Mouse (Mus musculus): ENCODE results near the gene Gm20695. TPM values are rescaled to one million over a fixed set of nuclear protein-coding genes. Genes with fewer than 3 reads are reported as not detected.

Gm20695 gene
- polyA plus RNA-seq, 1 experiment from 2014 or later = 2.6 TPM

- no peak overlapping the region for H3K27ac ChIP-seq
- no peak overlapping the region for H3K4me3 ChIP-seq (replicated peaks)
- no peak overlapping the region for H3K4me2 ChIP-seq
- no peak for ATAC-seq (replicated peaks; ENCODE audit: low FRiP score)
- no peaks in the 10 kb centered on the region for H3K27me3 ChIP-seq
- H3K9ac ChIP-seq = no peak overlapping the region
- peaks cover 10% of the 10 kb centered on the region for H3K4me1 ChIP-seq
- 86% methylated on average over 1 of the region's 1 CpGs for WGBS
- H3K36me3 ChIP-seq = peaks cover 8% of the 10 kb centered on the region
- H3K9me3 ChIP-seq (replicated peaks) = no peaks in the 10 kb centered on the region
These were observed 28.7 kb upstream of the Gm20695 start for GRCm38 (mm10) chr16:3855776-3856175.

GRCm38 (mm10) chr16:3859254-3859653, 25.2 kb upstream of the Gm20695 start:
- Histone ChIP-seq H3K4me3 (replicated peaks) (no peak overlapping the region), H3K4me1 (peaks cover 6% of the 10 kb centered on the region), H3K27ac (no peak overlapping the region), H3K9ac (no peak overlapping the region), H3K4me2 (no peak overlapping the region), H3K27me3 (no peaks in the 10 kb centered on the region), H3K36me3 (peaks cover 28% of the 10 kb centered on the region), H3K9me3 (replicated peaks) (no peaks in the 10 kb centered on the region)
- no peak for ATAC-seq (replicated peaks; ENCODE audit: low FRiP score)
- WGBS = 90% methylated on average over 4 of the region's 4 CpGs

- Histone ChIP-seq H3K36me3 (peaks cover 21% of the 10 kb centered on the region), H3K4me2 (peak overlapping the region; percentile 90), H3K27me3 (no peaks in the 10 kb centered on the region), H3K4me3 (replicated peaks) (peak overlapping the region; percentile 68), H3K27ac (peak overlapping the region; percentile 75), H3K9ac (peak overlapping the region; percentile 61), H3K9me3 (replicated peaks) (no peaks in the 10 kb centered on the region), H3K4me1 (peaks cover 20% of the 10 kb centered on the region)
- WGBS = 2% methylated on average over 16 of the region's 16 CpGs
- peak; percentile 31 for ATAC-seq (replicated peaks; ENCODE audit: low FRiP score)
These were observed 12.6 kb upstream of the Gm20695 start for GRCm38 (mm10) chr16:3871815-3872214.

- Histone ChIP-seq H3K4me2 (peak within 1 kb of the TSS; percentile 90), H3K27ac (peak within 1 kb of the TSS; percentile 75), H3K36me3 (peaks cover 15% of the 10 kb centered on the region), H3K27me3 (no peaks in the 10 kb centered on the region), H3K9ac (peak within 1 kb of the TSS; percentile 61), H3K4me1 (peaks cover 20% of the 10 kb centered on the region), H3K9me3 (replicated peaks) (no peaks in the 10 kb centered on the region), H3K4me3 (replicated peaks) (peak within 1 kb of the TSS; percentile 68)
- ATAC-seq (replicated peaks; ENCODE audit: low FRiP score) = peak; percentile 98
- 3% methylated on average over 47 of the region's 47 CpGs for WGBS
These were observed 12.0 kb upstream of the Gm20695 start, which contains the start of gene Naa60 for GRCm38 (mm10) chr16:3872216-3873047. Gene Naa60 (plus strand): TSS chr16:3872375.

GRCm38 (mm10) chr16:3876346-3876745, 8.1 kb upstream of the Gm20695 start:
- Histone ChIP-seq H3K9ac (no peak overlapping the region), H3K27ac (no peak overlapping the region), H3K4me3 (replicated peaks) (no peak overlapping the region), H3K4me1 (peaks cover 16% of the 10 kb centered on the region), H3K27me3 (no peaks in the 10 kb centered on the region), H3K36me3 (peaks cover 13% of the 10 kb centered on the region), H3K4me2 (no peak overlapping the region), H3K9me3 (replicated peaks) (no peaks in the 10 kb centered on the region)
- no peak for ATAC-seq (replicated peaks; ENCODE audit: low FRiP score)
- WGBS = 95% methylated on average over 4 of the region's 4 CpGs

- Histone ChIP-seq H3K27me3 (no peaks in the 10 kb centered on the region), H3K27ac (peak overlapping the region; percentile 97), H3K4me2 (peak overlapping the region; percentile 68), H3K4me3 (replicated peaks) (peak overlapping the region; percentile 89), H3K4me1 (peaks cover 12% of the 10 kb centered on the region), H3K9me3 (replicated peaks) (no peaks in the 10 kb centered on the region), H3K9ac (peak overlapping the region; percentile 86), H3K36me3 (peaks cover 8% of the 10 kb centered on the region; the same call in 1 of the 2 replicates)
- WGBS = 4% methylated on average over 10 of the region's 10 CpGs
- ATAC-seq (replicated peaks; ENCODE audit: low FRiP score) = no peak; the same call in 1 of the 2 replicates
These were observed 720 bp downstream of the Gm20695 start for GRCm38 (mm10) chr16:3885065-3885670.

- H3K4me2 ChIP-seq = no peak overlapping the region
- H3K27me3 ChIP-seq = no peaks in the 10 kb centered on the region
- no peaks in the 10 kb centered on the region for H3K9me3 ChIP-seq (replicated peaks)
- peaks cover 9% of the 10 kb centered on the region; the same call in 1 of the 2 replicates for H3K36me3 ChIP-seq
- no peak overlapping the region for H3K27ac ChIP-seq
- 0 out of 2 replicates have a peak, but pooled peaks cover 5% of the 10 kb centered on the region for H3K4me1 ChIP-seq
- no peak overlapping the region for H3K4me3 ChIP-seq (replicated peaks)
- WGBS = 89% methylated on average over 14 of the region's 14 CpGs
- H3K9ac ChIP-seq = no peak overlapping the region
- ATAC-seq (replicated peaks; ENCODE audit: low FRiP score) = no peak
These were observed 7.3 kb downstream of the Gm20695 start for GRCm38 (mm10) chr16:3891621-3892295.

GRCm38 (mm10) chr16:3893739-3894138, 9.3 kb downstream of the Gm20695 start:
- H3K27ac ChIP-seq = no peak overlapping the region
- 49% methylated on average over 3 of the region's 3 CpGs for WGBS
- 0 out of 2 replicates have a peak, but pooled peaks cover 5% of the 10 kb centered on the region for H3K4me1 ChIP-seq
- no peak overlapping the region for H3K4me3 ChIP-seq (replicated peaks)
- H3K9me3 ChIP-seq (replicated peaks) = no peaks in the 10 kb centered on the region
- H3K27me3 ChIP-seq = no peaks in the 10 kb centered on the region
- no peak overlapping the region for H3K9ac ChIP-seq
- ATAC-seq (replicated peaks; ENCODE audit: low FRiP score) = no peak
- peaks cover 28% of the 10 kb centered on the region for H3K36me3 ChIP-seq
- no peak overlapping the region for H3K4me2 ChIP-seq

GRCm38 (mm10) chr16:3895173-3895792, 10.8 kb downstream of the Gm20695 start:
- H3K4me2 ChIP-seq = no peak overlapping the region
- no peak; the same call in 1 of the 2 replicates for ATAC-seq (replicated peaks; ENCODE audit: low FRiP score)
- H3K9me3 ChIP-seq (replicated peaks) = no peaks in the 10 kb centered on the region
- 0 out of 2 replicates have a peak, but pooled peaks cover 5% of the 10 kb centered on the region for H3K4me1 ChIP-seq
- no peak overlapping the region for H3K9ac ChIP-seq
- 66% methylated on average over 9 of the region's 9 CpGs for WGBS
- peaks cover 43% of the 10 kb centered on the region for H3K36me3 ChIP-seq
- peak overlapping the region; percentile 49 for H3K27ac ChIP-seq
- no peaks in the 10 kb centered on the region for H3K27me3 ChIP-seq
- no peak overlapping the region for H3K4me3 ChIP-seq (replicated peaks)

- ATAC-seq (replicated peaks; ENCODE audit: low FRiP score) = no peak
- no peak overlapping the region for H3K27ac ChIP-seq
- WGBS = 77% methylated on average over 6 of the region's 6 CpGs
- 0 out of 2 replicates have a peak, but pooled peaks cover 5% of the 10 kb centered on the region for H3K4me1 ChIP-seq
- H3K36me3 ChIP-seq = peaks cover 51% of the 10 kb centered on the region
- no peak overlapping the region for H3K4me2 ChIP-seq
- H3K4me3 ChIP-seq (replicated peaks) = no peak overlapping the region
- H3K27me3 ChIP-seq = no peaks in the 10 kb centered on the region
- H3K9me3 ChIP-seq (replicated peaks) = no peaks in the 10 kb centered on the region
- no peak overlapping the region for H3K9ac ChIP-seq
These were observed 11.6 kb downstream of the Gm20695 start for GRCm38 (mm10) chr16:3896046-3896445.

- 0 out of 2 replicates have a peak, but pooled peaks cover 5% of the 10 kb centered on the region for H3K4me1 ChIP-seq
- ATAC-seq (replicated peaks; ENCODE audit: low FRiP score) = no peak
- no peaks in the 10 kb centered on the region for H3K9me3 ChIP-seq (replicated peaks)
- no peak overlapping the region for H3K4me2 ChIP-seq
- 90% methylated on average over 1 of the region's 1 CpGs for WGBS
- H3K4me3 ChIP-seq (replicated peaks) = no peak overlapping the region
- peaks cover 56% of the 10 kb centered on the region for H3K36me3 ChIP-seq
- H3K27ac ChIP-seq = no peak overlapping the region
- H3K27me3 ChIP-seq = no peaks in the 10 kb centered on the region
- H3K9ac ChIP-seq = no peak overlapping the region
These were observed 12.1 kb downstream of the Gm20695 start for GRCm38 (mm10) chr16:3896553-3896952.
